Mouse (Mus musculus) heart, postnatal 36 days (tissue): ENCODE measurements around the gene Inpp5a. TPM values are rescaled to one million over a fixed set of nuclear protein-coding genes. Genes with fewer than 3 reads are reported as not detected.

Experiments
- DNase-seq, 2 experiments: peaks; one replicate each; pipeline ENCODE4 v3.0.0; 2021 to 2022
- intact Hi-C: fragments of 180-260 bp; cut with DNase I; formaldehyde crosslinking; loops from one replicate; pipeline ENCODE4 v1.15.1; 2025
- total RNA-seq, 2 experiments: library from RNA; stranded (reverse); gene quantifications; 2 replicates each; pipeline ENCODE4 v1.2.3; 2021

Gene Inpp5a
- total RNA-seq = 100 to 1,000 TPM; 273 to 286 TPM

GRCm38 (mm10) chr7:139388670-139389212 is at the start of gene Inpp5a:
Gene Inpp5a, plus strand, starts transcription at chr7:139389109.
- DNase-seq = peak; percentile 99
- intact Hi-C loops = loop anchor here (1.0 to 5.0 kb wide), 3 partner anchors 24 to 141 kb away; partner anchors contain the start of gene Pwwp2b

GRCm38 (mm10) chr7:139339184-139339583 is 49.7 kb upstream of the Inpp5a start:
- no peak for DNase-seq
- intact Hi-C loops = loop anchor here (2.0 kb wide), 1 partner anchor 28 kb away; no protein-coding TSS in a partner anchor

GRCm38 (mm10) chr7:139341020-139341660 is 47.8 kb upstream of the Inpp5a start:
- no peak for DNase-seq

GRCm38 (mm10) chr7:139342809-139343208 is 46.1 kb upstream of the Inpp5a start:
- intact Hi-C loops = no loop called here
- no peak for DNase-seq

More at GRCm38 (mm10) chr7:139341020-139341660, 47.8 kb upstream of the Inpp5a start:
- intact Hi-C loops = no loop called here

GRCm38 (mm10) chr7:139347051-139347450 is 41.9 kb upstream of the Inpp5a start:
- no peak for DNase-seq
- intact Hi-C loops = no loop called here

- intact Hi-C loops = no loop called here
Observed at GRCm38 (mm10) chr7:139350606-139351005, 38.3 kb upstream of the Inpp5a start.

GRCm38 (mm10) chr7:139354370-139355139 is 34.4 kb upstream of the Inpp5a start:
- intact Hi-C loops = no loop called here
- no peak for DNase-seq

More at GRCm38 (mm10) chr7:139350606-139351005, 38.3 kb upstream of the Inpp5a start:
- DNase-seq = no peak

- intact Hi-C loops = no loop called here
- DNase-seq = no peak
Observed at GRCm38 (mm10) chr7:139357043-139357442, 31.9 kb upstream of the Inpp5a start.

- intact Hi-C loops = loop anchor here (5.0 kb wide), 1 partner anchor 128 kb away; no protein-coding TSS in a partner anchor
- no peak for DNase-seq
Observed at GRCm38 (mm10) chr7:139359906-139360305, 29.0 kb upstream of the Inpp5a start.

GRCm38 (mm10) chr7:139360890-139361559 is 27.9 kb upstream of the Inpp5a start:
- intact Hi-C loops = loop anchor here (5.0 kb wide), 1 partner anchor 129 kb away; no protein-coding TSS in a partner anchor
- no peak for DNase-seq

- intact Hi-C loops = loop anchor here (5.0 kb wide), 1 partner anchor 129 kb away; no protein-coding TSS in a partner anchor
- no peak for DNase-seq
Observed at GRCm38 (mm10) chr7:139361799-139362198, 27.1 kb upstream of the Inpp5a start.

- DNase-seq = no peak
- intact Hi-C loops = loop anchor here (5.0 kb wide), 1 partner anchor 130 kb away; no protein-coding TSS in a partner anchor
Observed at GRCm38 (mm10) chr7:139362514-139362913, 26.4 kb upstream of the Inpp5a start.

GRCm38 (mm10) chr7:139363281-139364004 is 25.5 kb upstream of the Inpp5a start:
- intact Hi-C loops = loop anchor here (1.0 to 5.0 kb wide), 3 partner anchors 26 to 131 kb away; partner anchors contain the start of gene Inpp5a
- peak; percentile 36 to 54 for DNase-seq

- DNase-seq = peak; percentile 81 to 84
- intact Hi-C loops = loop anchor here (1.0 to 5.0 kb wide), 3 partner anchors 25 to 132 kb away; partner anchors contain the start of gene Inpp5a
Observed at GRCm38 (mm10) chr7:139364005-139364557, 24.8 kb upstream of the Inpp5a start.

GRCm38 (mm10) chr7:139364936-139365830 is 23.7 kb upstream of the Inpp5a start:
- DNase-seq = peak; percentile 24 to 44
- intact Hi-C loops = loop anchor here (1.0 to 5.0 kb wide), 4 partner anchors 24 to 133 kb away; partner anchors contain the start of gene Inpp5a

- DNase-seq = no peak
- intact Hi-C loops = loop anchor here (2.0 to 5.0 kb wide), 2 partner anchors 75 to 114 kb away; no protein-coding TSS in a partner anchor
Observed at GRCm38 (mm10) chr7:139366131-139366530, 22.8 kb upstream of the Inpp5a start.

GRCm38 (mm10) chr7:139366549-139366948 is 22.4 kb upstream of the Inpp5a start:
- intact Hi-C loops = loop anchor here (2.0 to 5.0 kb wide), 2 partner anchors 74 to 114 kb away; no protein-coding TSS in a partner anchor
- DNase-seq = peak; percentile 49 to 52

GRCm38 (mm10) chr7:139368218-139368617 is 20.7 kb upstream of the Inpp5a start:
- peak; percentile 63 to 68 for DNase-seq
- intact Hi-C loops = loop anchor here (2.0 to 5.0 kb wide), 2 partner anchors 19 to 116 kb away; no protein-coding TSS in a partner anchor
